Mouse (Mus musculus) frontal cortex, postnatal 14 days (tissue): Measurements from ENCODE around the gene Magi2.
"Not testable (repeated sequence)": the region's sequence is repeated elsewhere in the genome, so short reads cannot be mapped to it uniquely, and the experiment has no call there.

Experiments used
- DNase-seq, 2 experiments: peaks; one replicate each; pipeline ENCODE4 v3.0.0; 2022; ENCODE audit warnings: low spot score in 2 of 2

The Magi2 gene

DNA sequence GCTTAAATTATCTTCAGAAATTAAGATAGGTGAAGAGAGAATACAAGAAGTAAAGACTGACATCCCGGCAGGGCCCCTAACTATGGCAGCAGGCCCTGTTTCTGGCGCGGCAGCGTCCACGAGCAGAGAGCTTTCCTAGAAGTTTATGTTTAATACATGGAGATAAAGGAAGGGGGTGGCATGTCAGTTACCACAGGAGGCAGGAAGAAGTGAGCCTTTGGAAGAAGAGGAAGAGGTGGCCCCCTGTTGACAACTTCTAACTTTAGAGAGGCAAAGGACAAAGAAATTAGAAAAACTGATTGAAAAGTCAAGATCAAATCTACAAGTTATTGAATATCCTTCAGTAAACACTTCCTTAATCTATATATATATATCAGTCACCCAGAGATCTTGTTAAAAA lies 1281.8 kb downstream of the Magi2 start:
- no peak for DNase-seq

DNA sequence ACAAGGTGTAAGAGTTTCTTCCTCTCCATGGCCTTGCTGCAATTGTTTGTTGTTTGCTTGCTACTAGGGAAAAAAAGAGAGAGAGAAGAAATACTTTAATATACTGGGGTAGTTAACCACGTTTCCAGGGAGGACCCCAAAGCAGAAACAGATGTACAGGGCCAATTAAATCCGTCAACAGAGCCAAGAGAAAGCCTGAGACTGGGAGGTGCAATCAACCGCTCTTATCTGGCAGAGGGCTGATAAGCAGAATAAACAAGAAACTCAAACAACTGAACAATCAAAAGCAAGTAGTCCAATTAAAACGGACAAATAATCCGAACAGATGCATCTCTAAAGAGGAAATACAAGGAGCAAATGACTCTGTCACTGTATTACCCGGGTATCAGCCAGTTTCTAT lies 1282.8 kb downstream of the Magi2 start:
- DNase-seq = no peak

DNA sequence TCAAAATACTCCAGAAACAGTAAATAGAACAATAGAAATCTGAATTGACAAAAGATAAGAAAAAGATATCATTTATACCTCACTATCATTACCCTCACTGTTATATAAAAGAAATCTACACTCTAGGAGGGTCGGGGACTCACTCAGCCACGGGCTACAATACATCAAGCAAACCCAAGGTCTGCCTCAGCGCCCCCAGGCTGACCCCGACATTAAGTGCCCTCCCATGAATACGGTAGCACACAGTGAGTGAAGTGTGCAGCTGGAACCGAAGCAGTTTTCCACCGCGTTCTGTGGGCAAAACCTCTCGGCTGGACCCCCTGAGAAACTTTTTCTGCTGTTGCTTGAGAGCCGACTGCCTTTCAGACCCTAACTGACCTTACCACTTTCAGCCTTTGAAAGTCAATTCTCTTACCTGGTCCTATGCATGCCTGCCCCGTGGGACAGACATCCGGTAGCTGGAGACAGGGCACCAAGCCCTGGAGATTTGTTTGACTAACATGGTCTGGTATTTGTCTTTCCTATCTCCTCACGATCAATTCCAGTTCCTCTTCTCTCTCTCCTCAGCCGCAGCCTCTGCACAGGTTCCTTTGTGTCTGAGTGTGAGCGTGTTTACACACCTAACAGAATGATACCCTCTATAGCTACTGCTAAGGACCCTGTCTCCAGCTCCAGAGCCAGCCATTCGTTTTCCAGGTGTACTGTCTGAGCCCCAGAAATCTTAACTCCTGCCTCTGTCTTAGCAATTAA lies 1285.7 kb downstream of the Magi2 start:
- no peak for DNase-seq

DNA sequence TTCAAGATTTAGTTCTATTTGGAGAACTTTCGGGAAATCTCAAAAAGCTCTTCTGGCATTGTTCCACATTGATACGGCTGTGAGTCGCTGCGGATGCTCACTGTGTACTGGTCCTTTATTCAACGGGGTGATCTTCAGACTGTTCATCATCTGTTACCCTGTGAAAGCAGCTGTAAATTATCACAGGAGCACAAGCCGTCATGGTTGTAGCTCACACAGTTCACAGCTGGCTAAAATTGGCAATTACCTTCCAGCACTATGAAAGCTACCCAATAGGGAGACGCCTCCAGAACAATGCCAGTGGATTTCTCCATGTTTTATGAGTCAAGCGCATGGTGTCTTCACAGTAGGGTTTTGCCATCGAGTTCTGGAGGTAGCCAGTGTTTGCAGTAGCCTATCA lies 1294.8 kb downstream of the Magi2 start:
- DNase-seq = no peak

DNA sequence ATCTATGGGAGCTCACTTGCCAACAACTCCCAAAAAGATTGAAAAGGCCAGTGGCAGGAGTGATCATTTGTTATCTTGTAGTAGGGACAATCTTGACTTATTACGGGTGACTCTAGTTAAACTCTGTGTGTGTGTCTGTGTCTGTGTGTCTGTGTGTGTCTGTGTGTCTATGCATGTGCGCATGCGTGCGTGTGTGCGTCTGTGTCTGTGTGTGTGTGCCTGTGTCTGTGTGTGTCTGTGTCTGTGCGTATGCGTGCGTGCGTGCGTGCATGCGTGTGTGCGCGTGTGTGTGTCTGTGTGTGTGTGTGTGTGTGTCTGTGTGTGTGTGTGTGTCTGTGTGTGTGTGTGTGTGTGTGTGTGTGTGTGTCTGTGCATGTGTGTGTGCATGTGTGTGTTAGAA lies 1295.2 kb downstream of the Magi2 start:
- DNase-seq = no peak

DNA sequence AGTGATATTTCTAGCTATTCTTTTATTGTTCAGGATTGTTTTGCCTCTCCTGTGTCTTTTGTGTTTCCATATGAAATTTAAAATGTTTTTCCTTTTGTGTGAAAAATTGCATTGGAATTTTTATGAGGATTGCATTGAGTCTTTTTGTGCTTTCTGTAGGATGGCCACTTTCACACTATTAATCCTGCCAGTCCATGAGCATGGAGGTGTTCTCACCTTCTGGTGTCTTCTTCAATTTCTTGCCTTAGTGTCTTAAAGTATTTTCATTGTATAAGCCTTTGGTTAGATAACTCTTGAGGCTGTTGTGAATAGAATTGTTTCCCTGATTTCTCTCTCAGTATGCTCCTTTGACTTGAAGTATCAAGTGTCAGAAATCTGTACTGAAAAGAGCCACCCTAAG lies 1296.9 kb downstream of the Magi2 start:
- no peak for DNase-seq

DNA sequence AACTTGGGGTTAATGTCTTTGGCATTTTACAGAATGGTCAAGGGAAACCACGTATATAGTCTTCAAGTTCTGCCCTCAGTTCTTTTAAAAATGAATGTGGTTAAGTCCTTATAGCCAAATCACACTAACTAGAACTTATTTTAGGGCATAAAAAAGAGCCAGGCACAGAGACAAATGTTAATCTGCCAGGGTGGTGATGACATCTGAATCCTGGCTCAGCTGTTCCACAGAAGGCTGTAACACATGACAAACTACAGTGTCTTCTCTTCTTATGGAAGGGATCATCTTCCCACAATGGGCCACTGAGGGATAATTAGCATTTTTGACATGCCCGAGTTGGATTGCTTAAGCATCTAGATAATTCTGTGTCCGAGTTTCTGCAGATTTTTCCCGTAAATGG lies 1299.8 kb downstream of the Magi2 start:
- not testable (repeated sequence) for DNase-seq

DNA sequence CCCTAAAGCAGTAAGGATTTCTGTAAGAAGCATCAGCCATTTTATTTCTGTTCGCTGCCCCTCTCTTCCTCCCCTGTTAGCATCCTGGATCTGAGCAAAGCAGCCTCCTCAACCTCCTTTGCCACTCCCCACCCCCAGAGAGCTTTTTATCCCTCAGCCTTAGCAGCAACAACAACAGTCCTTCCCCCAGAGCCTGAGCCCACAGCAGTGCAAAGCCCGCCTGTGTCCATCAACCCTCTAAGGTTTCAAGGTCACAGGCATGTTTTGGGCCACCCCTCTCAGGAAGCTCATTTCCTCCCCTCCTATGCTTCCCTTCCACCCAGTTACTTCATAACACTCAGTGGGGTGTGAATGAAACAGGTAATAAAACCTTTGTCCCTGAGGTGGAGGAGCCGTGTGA lies 1309.7 kb downstream of the Magi2 start:
- DNase-seq = no peak

DNA sequence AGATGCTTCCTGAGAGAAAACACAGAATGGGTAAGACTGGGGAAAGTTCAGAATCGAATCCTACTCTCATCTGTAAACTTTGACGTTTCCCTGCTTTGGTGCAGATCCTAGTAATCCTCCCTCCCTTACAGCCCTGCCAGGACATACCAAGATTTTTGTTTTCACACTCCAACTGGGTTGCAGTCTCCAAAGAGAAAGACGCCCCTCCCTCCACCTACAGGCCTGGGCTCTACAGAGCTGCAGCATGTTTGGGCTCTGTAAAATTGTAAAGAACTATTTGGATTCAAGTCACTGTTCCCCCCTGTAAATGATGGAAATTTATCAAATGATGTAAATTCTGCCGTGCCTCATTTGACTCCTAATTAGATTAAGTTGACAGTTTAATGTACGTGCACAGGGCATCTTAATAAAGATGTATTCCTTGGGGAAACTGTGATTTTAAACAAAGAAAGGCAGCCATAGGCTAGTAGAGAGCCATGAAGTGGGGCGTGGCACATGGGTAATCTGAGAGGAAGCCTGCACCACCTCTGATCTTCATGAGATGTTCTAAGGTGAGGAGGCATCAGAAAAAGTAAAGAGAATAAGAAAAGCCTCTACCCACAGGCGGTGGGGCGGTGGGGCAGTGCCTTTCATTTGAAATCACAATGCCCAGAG lies 1310.7 kb downstream of the Magi2 start:
- DNase-seq = no peak

DNA sequence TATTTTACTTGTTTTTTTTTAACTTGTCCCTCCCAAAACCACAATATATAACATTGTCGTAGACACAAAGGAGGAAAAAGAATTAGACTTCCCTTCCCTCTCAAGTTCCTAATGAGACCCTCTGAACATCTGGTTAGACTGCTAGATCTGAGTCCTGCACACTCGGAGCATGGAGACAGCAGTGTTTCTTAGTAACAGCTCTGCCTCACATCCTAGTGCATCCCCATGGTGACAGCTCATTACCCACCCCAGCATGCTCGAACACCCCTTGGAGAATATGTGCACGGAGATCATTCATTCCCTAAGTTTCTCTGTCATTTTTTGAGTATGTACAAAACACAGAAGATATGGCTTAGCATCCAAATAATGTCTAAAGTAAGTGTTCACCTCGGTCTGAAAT lies 1317.5 kb downstream of the Magi2 start:
- DNase-seq = no peak

DNA sequence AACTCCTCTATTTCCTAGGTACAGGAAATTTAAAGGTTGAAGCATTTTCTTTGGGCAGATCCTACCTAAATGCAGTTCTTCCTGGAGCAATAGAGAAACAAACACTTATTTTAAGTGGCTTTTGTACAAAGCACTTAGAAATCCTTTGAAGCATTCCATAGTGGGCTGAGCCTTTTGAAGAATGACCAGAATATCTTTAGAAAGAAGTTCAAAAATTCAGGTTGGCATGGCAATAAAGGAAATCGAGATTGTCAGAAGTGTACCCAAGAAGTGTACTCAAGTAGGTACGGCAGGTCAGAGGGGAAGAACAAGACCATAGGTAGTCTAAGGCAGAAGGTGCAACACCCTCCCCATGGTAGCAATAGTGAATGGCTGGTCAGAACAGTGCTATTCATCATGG lies 1332.5 kb downstream of the Magi2 start:
- DNase-seq = no peak

DNA sequence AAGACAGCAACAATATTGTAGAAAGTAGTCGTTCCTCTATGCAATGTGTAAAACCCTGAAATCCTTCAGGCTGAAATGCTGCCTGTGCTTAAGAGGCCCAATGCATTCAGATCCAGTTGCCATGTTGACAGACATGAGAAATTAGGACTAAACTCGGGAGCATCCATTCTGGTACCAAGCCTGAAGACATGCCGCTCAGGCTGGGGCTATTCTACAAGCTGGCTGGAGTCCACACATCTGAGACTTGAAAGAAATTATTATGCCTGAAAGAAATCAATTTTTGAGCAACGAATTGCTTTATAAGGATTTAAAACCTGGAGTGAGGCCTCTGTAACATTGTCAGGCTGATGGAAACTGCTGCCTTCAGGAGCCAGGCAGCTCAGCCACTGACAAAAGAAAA lies 1333.0 kb downstream of the Magi2 start:
- no peak for DNase-seq

DNA sequence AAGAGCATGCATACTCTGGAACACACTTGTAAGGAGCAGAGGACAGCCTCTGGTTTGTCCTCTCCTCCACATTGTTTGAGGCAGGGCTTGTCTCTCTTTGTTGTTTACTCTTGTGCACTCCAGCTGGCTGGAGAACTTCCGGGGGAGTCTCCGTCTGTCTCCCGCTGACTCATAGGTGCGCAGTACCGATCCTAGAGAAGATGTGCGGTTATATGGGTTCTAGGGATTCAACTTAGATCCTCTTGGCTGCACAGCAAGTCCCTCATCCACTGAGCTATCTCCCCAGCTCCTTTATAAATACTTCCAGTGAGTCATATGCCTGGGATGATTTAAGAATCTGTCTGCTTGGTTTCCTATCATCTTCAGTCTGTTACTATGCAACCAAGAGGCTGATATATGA lies 1341.6 kb downstream of the Magi2 start:
- peak; percentile 37 to 58 for DNase-seq

DNA sequence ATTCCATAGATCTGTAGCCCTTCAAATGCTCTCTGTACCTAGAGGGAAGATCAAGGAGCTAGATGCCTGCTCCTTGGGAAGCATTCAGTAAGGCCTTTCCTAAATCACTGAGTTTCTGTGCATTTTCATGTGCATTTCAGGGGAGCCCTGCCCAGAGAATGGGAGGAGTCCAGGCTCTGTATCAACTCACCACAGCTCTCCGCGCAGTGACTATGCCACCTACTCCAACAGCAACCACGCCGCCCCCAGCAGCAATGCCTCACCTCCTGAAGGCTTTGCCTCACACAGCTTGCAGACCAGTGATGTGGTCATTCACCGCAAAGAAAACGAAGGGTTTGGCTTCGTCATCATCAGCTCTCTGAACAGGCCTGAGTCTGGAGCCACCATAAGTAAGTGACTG lies 1342.1 kb downstream of the Magi2 start:
- peak in 1 of 2 experiments; percentile 16 for DNase-seq

DNA sequence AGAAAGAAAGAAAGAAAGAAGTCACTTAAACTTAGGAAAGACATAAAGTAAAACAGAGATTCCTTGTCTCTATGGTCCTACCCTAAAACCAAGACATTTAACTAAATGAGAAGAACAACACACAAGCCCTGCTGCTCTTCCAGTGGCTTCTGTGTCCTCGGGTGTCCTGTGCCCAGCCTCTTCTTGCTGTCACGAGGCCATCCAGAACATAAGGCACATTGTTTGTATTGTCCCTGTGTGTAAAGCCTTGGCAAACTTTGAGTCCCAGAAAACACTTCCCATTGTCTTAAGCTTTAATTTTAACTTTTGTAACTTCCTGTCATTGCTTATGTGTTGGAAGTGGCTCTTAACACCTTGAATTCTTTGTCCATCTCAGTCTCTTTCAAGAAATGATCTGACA lies 1348.0 kb downstream of the Magi2 start:
- no peak for DNase-seq

DNA sequence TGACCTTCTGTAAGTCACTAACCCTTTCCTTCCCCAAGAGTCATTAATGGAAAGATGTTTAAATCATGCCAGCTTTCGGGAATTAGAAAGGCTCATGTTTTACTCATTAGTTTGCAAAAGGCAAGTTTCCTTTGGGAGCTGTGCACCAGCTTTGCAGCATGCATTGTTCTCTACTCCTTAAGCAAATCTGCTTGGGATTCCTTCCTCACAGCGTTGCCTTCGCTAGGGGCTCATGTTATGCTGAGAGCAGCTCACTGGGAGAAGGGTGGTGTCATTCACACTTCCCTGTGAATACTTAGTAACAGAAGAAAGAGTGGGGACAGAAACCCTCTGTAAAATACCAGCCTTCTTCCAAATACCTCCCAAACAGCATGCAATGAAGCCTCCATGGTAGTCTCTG lies 1349.0 kb downstream of the Magi2 start:
- no peak for DNase-seq

DNA sequence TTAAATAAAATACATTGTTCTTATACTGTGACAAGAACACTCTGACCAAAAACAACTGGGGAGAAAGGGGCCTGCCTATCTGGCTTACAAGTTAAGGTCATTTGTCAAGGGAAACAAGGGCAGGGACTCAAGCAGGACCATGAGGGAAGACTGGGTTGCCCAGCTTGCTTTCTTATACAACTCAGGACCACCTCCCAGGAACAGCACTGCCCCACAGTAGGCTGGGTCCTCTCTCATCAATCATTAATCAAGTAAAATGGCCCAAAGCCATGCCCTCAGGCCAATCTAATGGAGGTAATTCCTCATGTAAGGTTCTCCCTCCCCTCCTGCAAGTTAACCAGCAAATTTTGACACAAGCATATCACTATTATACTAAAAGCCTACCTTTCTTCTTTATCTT lies 1349.4 kb downstream of the Magi2 start:
- DNase-seq = no peak

DNA sequence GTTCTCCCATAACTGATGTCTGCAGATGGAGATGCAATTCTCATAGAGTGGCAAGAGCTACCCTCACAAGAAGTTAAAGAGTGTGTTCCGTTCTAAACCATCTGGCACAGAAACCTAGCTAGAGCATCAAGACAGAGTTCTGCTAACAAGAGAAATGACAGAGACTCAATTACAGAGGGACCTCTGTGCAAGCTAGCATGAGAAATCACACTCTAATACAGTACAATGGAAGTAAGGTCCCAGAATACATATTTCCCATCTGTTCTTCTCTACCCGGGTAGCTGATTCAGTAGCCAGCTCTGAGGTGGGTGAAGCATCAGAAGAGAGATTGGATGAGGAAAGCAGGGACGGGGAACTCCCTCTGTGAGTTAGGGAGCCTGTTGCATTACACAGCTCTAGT lies 1351.8 kb downstream of the Magi2 start:
- no peak for DNase-seq

DNA sequence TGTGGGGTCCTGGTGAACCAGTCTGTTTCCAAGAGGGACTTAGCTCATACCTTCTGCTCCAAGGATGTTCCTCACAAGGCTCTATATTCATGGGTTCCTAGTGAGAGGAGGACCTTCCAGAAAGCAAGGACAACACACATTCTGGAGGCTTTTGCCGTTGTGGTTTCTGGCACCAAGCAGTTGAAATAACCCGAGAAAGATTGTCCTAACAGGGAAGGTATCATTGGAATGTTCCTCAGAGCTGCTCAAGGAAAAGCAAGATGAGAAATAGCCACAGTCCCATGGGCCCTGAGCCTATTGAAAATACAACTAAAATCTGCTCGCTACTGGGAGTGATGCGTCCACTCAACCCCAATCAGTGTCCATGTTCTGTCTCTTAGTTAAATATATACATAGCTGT lies 1353.8 kb downstream of the Magi2 start:
- no peak for DNase-seq

DNA sequence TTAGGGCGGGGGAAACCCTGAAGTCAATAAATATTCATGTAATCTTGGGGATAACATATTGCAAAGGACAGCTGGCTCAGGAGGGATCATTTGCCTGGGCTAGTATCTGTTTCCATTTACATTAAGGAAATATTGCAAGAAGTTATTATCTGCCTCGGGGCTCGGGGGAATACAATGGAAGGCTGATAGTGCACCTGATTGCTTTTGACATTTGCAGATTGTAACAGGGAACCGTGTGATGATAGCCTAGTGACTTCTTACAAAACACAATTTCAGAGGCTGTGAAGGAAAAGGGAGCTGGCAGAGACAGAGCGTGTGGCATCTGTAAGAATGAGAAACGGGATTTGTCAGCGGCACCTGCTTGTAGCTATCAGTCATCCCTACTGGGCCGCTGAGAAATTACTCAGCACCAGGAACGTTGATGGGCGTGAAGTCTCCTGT lies 1356.2 kb downstream of the Magi2 start:
- DNase-seq = no peak

DNA sequence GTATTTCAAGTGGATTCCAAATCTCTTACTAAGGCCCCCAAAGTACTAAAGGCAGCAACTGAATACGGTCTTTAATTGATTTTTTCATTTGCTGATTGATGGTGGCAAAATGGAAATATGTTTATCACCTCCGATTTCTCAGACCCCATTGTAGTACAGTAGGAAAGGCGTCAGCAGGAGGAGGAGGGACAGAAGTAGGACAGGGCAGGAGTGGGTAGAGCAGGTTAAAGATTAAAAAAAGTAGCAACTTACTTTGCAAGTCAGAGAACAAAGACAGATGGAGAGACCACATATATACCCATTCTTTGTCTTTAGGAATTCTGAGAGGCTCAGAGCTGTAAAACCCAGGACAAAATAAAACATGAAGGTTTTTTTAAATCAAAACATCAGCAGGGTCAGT lies 1356.8 kb downstream of the Magi2 start:
- no peak for DNase-seq

DNA sequence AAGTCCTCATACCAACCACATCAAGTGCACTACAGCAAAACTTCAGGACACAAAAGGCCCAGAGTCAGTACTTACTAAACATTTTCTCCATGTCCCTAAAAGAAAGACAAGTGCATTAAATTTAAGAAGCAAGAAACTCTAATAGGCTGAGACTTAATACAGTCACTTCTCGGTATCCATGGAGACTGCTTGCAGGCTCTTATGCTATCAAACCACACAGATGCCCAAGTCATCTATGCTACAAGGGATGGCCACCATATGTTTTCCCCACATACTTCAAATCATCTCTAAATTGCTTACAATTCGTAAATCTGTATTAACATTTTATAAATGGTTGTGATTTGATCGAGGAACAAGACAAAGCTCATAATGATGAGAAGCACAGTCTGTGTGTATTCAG lies 1357.9 kb downstream of the Magi2 start:
- no peak for DNase-seq

DNA sequence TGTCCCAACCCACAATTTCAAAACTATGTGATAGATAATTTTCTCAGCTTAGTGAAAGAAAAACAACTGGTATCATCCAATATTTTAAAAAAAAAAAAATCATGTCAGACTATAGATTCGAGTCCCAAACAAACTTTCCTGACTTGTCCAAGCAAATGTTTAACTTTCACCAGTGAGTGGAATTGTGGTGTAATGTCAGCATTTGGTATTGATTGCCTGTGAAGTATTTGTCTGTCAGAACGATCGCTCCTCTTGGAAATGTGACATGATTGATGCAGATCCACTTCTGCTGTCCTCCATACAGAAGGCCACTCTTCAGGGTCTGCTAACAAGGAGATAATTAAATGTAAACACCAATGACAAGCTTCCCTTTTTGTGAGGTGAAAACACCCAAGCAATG lies 1362.9 kb downstream of the Magi2 start:
- no peak for DNase-seq

DNA sequence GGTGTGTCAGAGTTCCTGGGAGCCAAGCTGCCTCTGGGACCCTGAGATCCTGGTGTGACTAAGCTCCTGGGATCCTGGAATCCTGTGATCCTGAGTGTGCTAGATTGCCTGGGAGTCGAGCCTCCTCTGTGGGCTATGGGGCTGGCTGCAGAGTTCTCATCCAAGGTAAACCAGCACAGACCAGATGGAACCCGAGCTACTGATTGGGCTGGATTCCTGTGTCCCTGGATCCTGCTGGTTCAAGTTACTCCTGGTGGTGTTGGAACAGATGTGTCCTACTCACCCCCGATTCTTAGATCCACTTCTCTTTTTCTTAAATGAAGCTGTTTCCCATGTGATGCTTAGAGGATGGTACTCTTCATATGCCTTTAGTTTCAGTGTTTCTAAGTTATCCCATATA lies 1371.4 kb downstream of the Magi2 start:
- DNase-seq = no peak
